Mouse (Mus musculus) CD4-positive naive resting alpha-beta T cell, adult 57 days (primary cell): ENCODE measurements around the gene Pdia3. TPM values are rescaled to one million over a fixed set of nuclear protein-coding genes. Genes with fewer than 3 reads are reported as not detected.

Experiments used
- total RNA-seq: library from RNA; stranded (reverse); gene quantifications from one replicate; pipeline ENCODE4 v1.2.4, GENCODE M21; 2023

Gene Pdia3
- 162 TPM for total RNA-seq

GRCm38 (mm10) chr2:121413387-121414042, at the start of gene Pdia3, which contains the start of gene Catsper2:
Gene Pdia3 (plus strand): TSS chr2:121413775.
Gene Catsper2 (minus strand): TSS chr2:121413792.

DNA sequence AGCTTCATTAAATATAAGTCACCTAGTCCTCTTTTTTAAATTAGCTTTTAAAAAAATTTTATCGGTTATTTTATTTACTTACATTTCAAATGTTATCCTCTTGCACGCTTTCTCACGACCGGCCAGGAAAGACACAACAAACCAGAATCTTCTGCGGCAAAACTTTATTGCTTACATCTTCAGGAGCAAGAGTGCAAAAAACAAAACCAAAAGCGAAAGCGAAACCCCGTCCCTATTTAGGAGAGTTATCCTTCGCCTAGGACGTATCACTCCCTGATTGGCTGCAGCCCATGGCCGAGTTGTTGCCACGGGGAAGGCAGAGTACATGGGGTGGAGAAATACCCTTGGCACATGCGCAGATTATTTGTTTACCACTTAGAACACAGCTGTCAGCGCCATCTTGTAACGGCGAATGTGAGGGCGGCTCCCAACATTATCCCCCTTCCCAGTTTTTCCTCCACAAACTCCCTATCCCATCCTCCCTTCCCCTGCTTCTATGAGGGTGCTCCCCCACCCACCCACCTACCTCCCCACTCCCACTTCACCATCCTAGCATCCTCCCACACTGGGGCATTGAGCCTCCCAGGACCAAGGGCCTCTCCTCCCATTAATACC, 26.5 kb upstream of the Pdia3 start, which contains the start of gene Strc:
Strc (minus strand) TSS at position 208 of the 615 bp plus-strand sequence.

GRCm38 (mm10) chr2:121444178-121444577, 30.6 kb downstream of the Pdia3 start, which contains the start of gene Ell3:
Gene Ell3 (minus strand): TSS chr2:121444278.

GRCm38 (mm10) chr2:121448739-121449535, 35.4 kb downstream of the Pdia3 start, which contains the start of gene Serf2:
Gene Serf2 (plus strand): TSS chr2:121449195.

DNA sequence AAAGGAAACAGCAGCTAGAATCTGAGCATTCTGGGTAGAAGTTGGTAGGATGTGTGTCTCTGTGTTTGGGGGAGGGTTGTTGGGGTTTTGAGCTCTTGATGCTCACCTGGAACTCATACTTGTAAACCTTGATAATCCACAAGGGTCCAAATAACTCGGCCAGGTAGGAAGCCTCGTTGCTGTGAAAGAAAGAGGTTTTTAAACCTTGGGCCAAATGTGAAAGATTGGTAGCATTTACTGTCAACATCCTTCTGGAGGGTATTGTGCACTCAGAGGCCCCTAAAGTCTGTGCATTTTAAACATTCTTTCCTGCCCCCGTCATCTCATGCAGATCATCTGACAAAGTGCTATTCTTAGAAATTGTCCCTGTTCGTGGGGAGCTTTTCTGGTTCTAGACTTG, 39.4 kb downstream of the Pdia3 start, which contains the start of gene Hypk:
Hypk (plus strand) TSS at position 301 of the 400 bp plus-strand sequence.

DNA sequence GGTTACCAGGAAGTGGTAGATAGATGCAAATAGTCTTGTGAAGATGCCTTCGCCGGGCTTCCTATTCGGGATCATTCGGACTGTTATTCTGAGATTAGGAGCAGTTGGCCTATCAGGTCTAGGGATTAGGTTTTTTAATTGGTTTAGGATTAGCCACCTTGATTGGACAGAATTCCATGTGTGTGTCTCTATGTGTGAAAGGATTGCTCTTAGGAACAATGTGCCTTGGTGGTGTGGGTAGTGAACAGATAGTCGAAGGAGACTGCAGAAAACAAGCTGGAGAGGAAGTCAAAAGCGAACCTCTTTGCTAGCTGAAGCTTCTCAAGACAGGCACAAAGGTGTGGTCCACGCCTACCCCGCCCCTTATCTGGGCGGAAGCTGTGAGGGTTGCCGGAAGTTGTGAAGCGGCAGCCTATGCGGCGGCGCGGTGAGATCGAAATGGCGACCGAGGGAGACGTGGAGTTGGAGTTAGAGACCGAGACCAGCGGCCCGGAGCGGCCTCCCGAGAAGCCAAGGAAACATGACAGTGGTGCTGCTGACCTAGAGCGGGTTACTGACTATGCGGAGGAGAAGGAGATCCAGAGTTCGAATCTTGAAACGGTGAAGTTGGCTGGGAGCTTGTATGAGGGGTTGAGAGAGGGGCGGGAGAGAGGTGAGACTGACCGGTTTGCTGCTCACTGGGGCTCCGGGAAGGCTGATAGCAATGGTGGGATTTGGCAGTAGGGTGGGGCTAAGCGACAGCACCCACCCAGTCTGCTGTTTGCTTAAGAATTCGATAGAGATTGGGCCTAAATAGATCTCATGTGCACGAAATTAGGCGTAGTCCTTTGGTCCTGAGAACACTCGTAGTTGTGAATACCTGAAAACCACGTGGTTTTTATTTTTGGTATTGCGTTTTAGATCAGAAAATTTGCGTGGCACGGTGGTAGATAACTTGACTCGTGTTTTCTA, 43.4 kb downstream of the Pdia3 start, which contains the start of gene Serinc4:
Serinc4 (minus strand) TSS at position 90 of the 951 bp plus-strand sequence.

GRCm38 (mm10) chr2:121473301-121474179, 60.0 kb downstream of the Pdia3 start, which contains the start of gene Mfap1b:
Gene Mfap1b (minus strand): TSS chr2:121474067.

Other genes with a start within 250 kb of the Pdia3 start
- gene Tubgcp4, start 243.1 kb upstream of the Pdia3 start, total RNA-seq = 64.1 TPM
- 30.4 TPM for gene Zscan29, start 242.7 kb upstream of the Pdia3 start, total RNA-seq
- 82.7 TPM for gene Trp53bp1, start 142.4 kb upstream of the Pdia3 start, total RNA-seq
- gene Map1a, start 124.2 kb upstream of the Pdia3 start, total RNA-seq = 0.12 TPM
- 18.4 TPM for gene Ppip5k1, start 58.4 kb upstream of the Pdia3 start, total RNA-seq
- gene Ckmt1, start 56.1 kb upstream of the Pdia3 start, total RNA-seq = not detected
- 1.8 TPM for gene Strc, start 26.6 kb upstream of the Pdia3 start, total RNA-seq
- 2.0 TPM for gene Catsper2, start within 50 bp of the Pdia3 start, total RNA-seq
- gene Ell3, start 30.5 kb downstream of the Pdia3 start, total RNA-seq = 2.7 TPM
- gene Serf2, start 35.4 kb downstream of the Pdia3 start, total RNA-seq = 310 TPM
- gene Hypk, start 39.5 kb downstream of the Pdia3 start, total RNA-seq = 42.8 TPM
- gene Serinc4, start 43.0 kb downstream of the Pdia3 start, total RNA-seq = 0.80 TPM
- 45.5 TPM for gene Mfap1b, start 60.3 kb downstream of the Pdia3 start, total RNA-seq
- 41.6 TPM for gene Mfap1a, start 92.9 kb downstream of the Pdia3 start, total RNA-seq
- 14.4 TPM for gene Wdr76, start 92.9 kb downstream of the Pdia3 start, total RNA-seq